Mouse (Mus musculus) cerebellum, adult 2 months (tissue): Measurements from ENCODE around the gene Lpxn. TPM values are rescaled to one million over a fixed set of nuclear protein-coding genes. Genes with fewer than 3 reads are reported as not detected.

Source experiments
- DNase-seq, 2 experiments: peaks; one replicate each; pipeline ENCODE4 v3.0.0; 2021
- H3K27ac ChIP-seq: fragments of 200-500 bp; 2 replicates; pipeline ENCODE4 v1.5.1; 2012; ENCODE audit warnings: low read length, control low read depth, inconsistent platforms; ENCODE audit not compliant: insufficient read depth
- H3K27me3 ChIP-seq: fragments of 200-500 bp; 2 replicates; pipeline ENCODE4 v1.6.1; 2012; ENCODE audit warnings: inconsistent platforms, mild to moderate bottlenecking, low read length, moderate library complexity; ENCODE audit not compliant: control insufficient read depth, insufficient read depth
- H3K4me1 ChIP-seq: fragments of 200-500 bp; 2 replicates; pipeline ENCODE4 v1.6.1; 2011; ENCODE audit warnings: low read length; ENCODE audit not compliant: control insufficient read depth, insufficient read depth
- H3K4me3 ChIP-seq: fragments of 200-500 bp; replicated peaks from 2 replicates; pipeline ENCODE3; 2011; ENCODE audit warnings: mild to moderate bottlenecking, low read depth, low read length, control low read depth; ENCODE audit not compliant: insufficient read depth
- CTCF ChIP-seq: fragments of 200-500 bp; IDR thresholded peaks from 2 replicates; pipeline ENCODE4 v1.5.1; 2011; ENCODE audit warnings: low read depth, mild to moderate bottlenecking, control low read depth, low read length, moderate library complexity, borderline replicate concordance; ENCODE audit not compliant: insufficient read depth
- POLR2A ChIP-seq: fragments of 200-500 bp; IDR thresholded peaks from 2 replicates; pipeline ENCODE4 v1.6.1; 2011; ENCODE audit warnings: low read length, control low read depth, borderline replicate concordance; ENCODE audit not compliant: insufficient read depth
- WGBS: fragments of 180-500 bp; shearing (Covaris S2); methylation state at CpG from one replicate; pipeline ENCODE4 v1.1.7; 2018; 5-methylcytosine and 5-hydroxymethylcytosine counted together
- polyA plus RNA-seq: library from polyadenylated mRNA; depleted of rRNA; stranded (reverse); fragments of >200 nt; gene quantifications from 2 replicates; pipeline ENCODE4 v1.2.3, GENCODE M21; 2012; rRNA removed

Lpxn gene
- polyA plus RNA-seq, 1 experiment, result 0.95 TPM

DNA sequence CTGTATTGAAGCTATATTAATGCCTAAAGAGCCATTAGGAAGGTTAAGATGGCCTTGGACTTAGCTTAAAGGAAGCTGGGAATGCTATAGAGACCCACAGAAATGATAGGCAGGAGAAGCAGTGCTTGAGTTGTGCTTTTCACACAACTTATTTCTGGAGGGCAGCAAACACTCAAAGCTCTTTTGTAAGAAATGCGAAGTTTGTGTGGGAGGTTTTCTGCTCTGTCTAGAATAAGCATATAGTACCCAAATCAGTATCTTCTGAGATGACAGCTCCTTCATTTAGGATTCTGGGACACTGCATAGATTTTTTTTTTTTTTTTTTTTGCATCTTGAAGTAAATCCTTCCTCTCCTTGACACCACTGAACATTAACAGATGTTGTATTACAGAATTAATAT is 42.5 kb downstream of the Lpxn start:
- H3K27me3 ChIP-seq, result no peaks in the 10 kb centered on the region
- H3K4me3 ChIP-seq, result no peak overlapping the region
- H3K27ac ChIP-seq, result no peak overlapping the region
- H3K4me1 ChIP-seq, result no peaks in the 10 kb centered on the region
- TF ChIP-seq CTCF (no peak), POLR2A (no peak)
- no peak for DNase-seq
- 92% methylated on average over 1 of the region's 1 CpGs for WGBS

DNA sequence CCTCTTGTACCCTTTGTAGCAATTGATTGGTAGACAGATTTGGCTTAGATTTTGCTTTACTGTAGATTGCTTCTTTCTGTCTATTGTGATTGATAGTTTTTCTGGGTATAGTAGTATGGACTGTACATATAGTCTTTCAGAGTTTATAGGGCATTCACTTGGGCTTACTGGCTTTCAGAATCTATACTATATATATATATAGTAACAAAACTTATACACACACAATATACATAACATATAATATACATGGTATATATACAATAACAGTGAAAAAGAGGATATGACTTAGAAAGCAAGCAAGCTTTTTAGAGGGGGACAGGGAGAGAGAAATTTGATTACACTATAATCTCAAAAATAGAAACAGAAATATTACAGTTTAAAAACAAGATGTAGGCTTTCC is 50.4 kb downstream of the Lpxn start, which contains the start of gene Gm5244:
Gene Gm5244, plus strand, starts transcription at position 301 of the 400 bp plus-strand sequence.
- Histone ChIP-seq H3K27ac (no peak within 1 kb of the TSS), H3K27me3 (no peaks in the 10 kb centered on the region), H3K4me3 (no peak within 1 kb of the TSS), H3K4me1 (no peaks in the 10 kb centered on the region)
- DNase-seq, result no peak
- TF ChIP-seq CTCF, result no peak
- no peak for TF ChIP-seq POLR2A

DNA sequence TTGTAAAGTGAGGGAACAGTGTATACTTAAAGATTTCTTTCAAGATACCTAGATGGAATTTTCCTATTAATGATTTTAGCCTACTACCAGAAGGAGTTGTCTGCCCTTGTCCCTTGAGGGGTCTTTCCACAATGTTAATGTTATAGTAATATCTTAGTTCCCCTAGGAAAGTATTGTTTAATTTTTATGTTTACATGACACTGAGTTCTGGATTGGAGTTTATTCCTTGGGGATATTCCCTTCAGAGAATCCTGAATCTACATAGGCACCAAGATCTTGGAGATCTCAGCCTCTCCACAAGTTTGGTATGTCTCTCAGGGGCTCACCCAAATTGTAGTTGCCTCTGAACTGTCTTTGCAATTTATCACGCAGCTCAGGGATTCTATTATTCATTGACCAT is 61.0 kb downstream of the Lpxn start, which contains the start of gene Olfr1444:
Gene Olfr1444, plus strand, starts transcription at position 301 of the 400 bp plus-strand sequence.
- TF ChIP-seq POLR2A (no peak), CTCF (no peak)
- H3K4me1 ChIP-seq, result no peaks in the 10 kb centered on the region
- H3K4me3 ChIP-seq, result no peak within 1 kb of the TSS
- no peak for DNase-seq
- H3K27me3 ChIP-seq, result no peaks in the 10 kb centered on the region
- H3K27ac ChIP-seq, result no peak within 1 kb of the TSS
- 53% methylated on average over 1 of the region's 1 CpGs for WGBS

Other genes with a start within 250 kb of the Lpxn start
- gene Gm4952, start 196.2 kb upstream of the Lpxn start, polyA plus RNA-seq, result 0.16 and 0.35 TPM in 2 replicates
- gene Glyat, start 162.9 kb upstream of the Lpxn start, polyA plus RNA-seq, result 0.46 and 0.70 TPM in 2 replicates
- not detected in 2 replicates for gene Olfr1442, start 125.8 kb upstream of the Lpxn start, polyA plus RNA-seq
- gene Olfr1443, start 118.1 kb upstream of the Lpxn start, polyA plus RNA-seq, result not detected in 2 replicates
- not detected in 2 replicates for gene Keg1, start 100.4 kb upstream of the Lpxn start, polyA plus RNA-seq
- gene Cntf, start 30.6 kb upstream of the Lpxn start, polyA plus RNA-seq, result 3.8 and 4.5 TPM in 2 replicates
- gene Zfp91, start 67 bp upstream of the Lpxn start, polyA plus RNA-seq, result 57.6 TPM in 2 replicates
- gene Gm5244, start 50.5 kb downstream of the Lpxn start, polyA plus RNA-seq, result not detected in 2 replicates
- not detected in 2 replicates for gene Olfr1444, start 61.1 kb downstream of the Lpxn start, polyA plus RNA-seq
- not detected in 2 replicates for gene Olfr1445, start 87.7 kb downstream of the Lpxn start, polyA plus RNA-seq
- not detected in 2 replicates for gene Olfr1446, start 97.3 kb downstream of the Lpxn start, polyA plus RNA-seq
- not detected in 2 replicates for gene Olfr1447, start 107.5 kb downstream of the Lpxn start, polyA plus RNA-seq
- not detected in 2 replicates for gene Olfr1448, start 128.2 kb downstream of the Lpxn start, polyA plus RNA-seq
- not detected in 2 replicates for gene Olfr1449, start 134.6 kb downstream of the Lpxn start, polyA plus RNA-seq
- not detected in 2 replicates for gene Olfr1450, start 154.1 kb downstream of the Lpxn start, polyA plus RNA-seq
- not detected in 2 replicates for gene Olfr1451, start 198.8 kb downstream of the Lpxn start, polyA plus RNA-seq
- not detected in 2 replicates for gene Olfr1453, start 232.1 kb downstream of the Lpxn start, polyA plus RNA-seq